Mouse (Mus musculus) CH12.LX (cell line): Measurements from ENCODE around the gene Vwa7. TPM values are rescaled to one million over a fixed set of nuclear protein-coding genes. Genes with fewer than 3 reads are reported as not detected.
A peak's percentile ranks its signal among the peaks of the same experiment; 100 is the strongest.

ENCODE experiments used
- DNase-seq: peaks from one replicate; pipeline ENCODE4 v3.0.0-alpha.2; 2013; ENCODE audit errors: extremely low read depth
- H3K27ac ChIP-seq: 2 replicates; pipeline ENCODE4 v1.5.1; 2012; ENCODE audit warnings: low read depth, mild to moderate bottlenecking, control low read depth, moderate library complexity; ENCODE audit not compliant: insufficient read depth
- H3K27me3 ChIP-seq: replicated peaks from 2 replicates; pipeline ENCODE3; 2012; ENCODE audit warnings: inconsistent platforms
- H3K36me3 ChIP-seq, 2 experiments: replicated peaks in 1 of 2; 2 replicates each; pipeline versions ENCODE3 to v1.6.1; 2012; ENCODE audit warnings: inconsistent platforms in 1 of 2, low read length in 1 of 2, mild to moderate bottlenecking in 1 of 2, mixed read lengths in 1 of 2, moderate library complexity in 1 of 2; ENCODE audit not compliant: control insufficient read depth in 1 of 2, insufficient read depth in 1 of 2
- H3K4me1 ChIP-seq, 2 experiments: 2 replicates each; pipeline ENCODE4 v1.6.1; 2012; ENCODE audit warnings: inconsistent platforms in 1 of 2, moderate library complexity in 1 of 2; ENCODE audit not compliant: insufficient read depth in 2 of 2, control insufficient read depth in 1 of 2
- H3K4me2 ChIP-seq: 2 replicates; pipeline ENCODE4 v1.6.1; 2012; ENCODE audit warnings: low read depth, mild to moderate bottlenecking, control low read depth; ENCODE audit not compliant: poor library complexity, insufficient read depth, severe bottlenecking
- H3K4me3 ChIP-seq, 3 experiments: fragments of 150-350 bp in 1 of 3; sonication (generic) in 1 of 3; replicated peaks in 1 of 3; 2 replicates each; pipeline versions ENCODE3 to v1.5.1; 2011 to 2012; ENCODE audit warnings: low read depth in 2 of 3, low read length in 2 of 3, mild to moderate bottlenecking in 2 of 3, moderate library complexity in 2 of 3, control low read depth in 1 of 3, improper control_type of control experiment in 1 of 3, inconsistent platforms in 1 of 3, mixed read lengths in 1 of 3; ENCODE audit not compliant: poor library complexity in 1 of 3
- H3K79me2 ChIP-seq: replicated peaks from 2 replicates; pipeline ENCODE4 v1.6.1; 2012; ENCODE audit warnings: mild to moderate bottlenecking, moderate library complexity; ENCODE audit not compliant: control insufficient read depth, poor library complexity, insufficient read depth, severe bottlenecking; ENCODE audit errors: extremely low read depth
- H3K9ac ChIP-seq: 2 replicates; pipeline ENCODE4 v1.6.1; 2012; ENCODE audit warnings: low read depth, mild to moderate bottlenecking, control low read depth, moderate library complexity; ENCODE audit not compliant: insufficient read depth
- H3K9me3 ChIP-seq: replicated peaks from 2 replicates; pipeline ENCODE3; 2012; ENCODE audit warnings: low read length, inconsistent platforms, mixed read lengths
- BHLHE40 ChIP-seq: IDR thresholded peaks from 2 replicates; pipeline ENCODE4 v1.6.1; 2011; ENCODE audit warnings: mild to moderate bottlenecking, low read depth, low read length, improper control_type of control experiment
- CHD1 ChIP-seq: IDR thresholded peaks from 2 replicates; pipeline ENCODE4 v1.6.1; 2012; ENCODE audit warnings: low read depth, low read length, improper control_type of control experiment, inconsistent platforms
- CHD2 ChIP-seq: IDR thresholded peaks from 2 replicates; pipeline ENCODE4 v1.6.1; 2011; ENCODE audit warnings: low read length, improper control_type of control experiment
- CTCF ChIP-seq, 2 experiments: IDR thresholded peaks in 1 of 2; conservative IDR thresholded peaks in 1 of 2; 2 replicates each; pipeline ENCODE4 v1.5.1; 2011 to 2012; ENCODE audit warnings: low read depth in 2 of 2, low read length in 2 of 2, improper control_type of control experiment in 1 of 2, inconsistent platforms in 1 of 2, mild to moderate bottlenecking in 1 of 2, moderate library complexity in 1 of 2
- ELF1 ChIP-seq: IDR thresholded peaks from 2 replicates; pipeline ENCODE4 v1.6.1; 2014; ENCODE audit warnings: low read depth, mild to moderate bottlenecking, inconsistent platforms, low read length, improper control_type of control experiment
- ETS1 ChIP-seq: conservative IDR thresholded peaks from 2 replicates; pipeline ENCODE4 v1.6.1; 2012; ENCODE audit warnings: low read depth, mild to moderate bottlenecking, inconsistent platforms, low read length, improper control_type of control experiment, moderate library complexity
- GABPA ChIP-seq: IDR thresholded peaks from 2 replicates; pipeline ENCODE4 v1.6.1; 2012; ENCODE audit warnings: low read depth, low read length, improper control_type of control experiment, inconsistent platforms; ENCODE audit not compliant: insufficient replicate concordance
- HCFC1 ChIP-seq: IDR thresholded peaks from 2 replicates; pipeline ENCODE4 v1.6.1; 2012; ENCODE audit warnings: low read depth, mild to moderate bottlenecking, inconsistent platforms, low read length, improper control_type of control experiment
- IRF4 ChIP-seq: IDR thresholded peaks from 2 replicates; pipeline ENCODE4 v1.6.1; 2014; ENCODE audit warnings: low read depth, mild to moderate bottlenecking, inconsistent platforms, low read length, improper control_type of control experiment
- JUN ChIP-seq: IDR thresholded peaks from 2 replicates; pipeline ENCODE4 v1.6.1; 2011; ENCODE audit warnings: low read depth, mild to moderate bottlenecking, low read length, improper control_type of control experiment, moderate library complexity; ENCODE audit not compliant: insufficient read depth
- JUND ChIP-seq: conservative IDR thresholded peaks from 2 replicates; pipeline ENCODE4 v1.6.1; 2011; ENCODE audit warnings: low read depth, low read length, improper control_type of control experiment
- MAFK ChIP-seq: IDR thresholded peaks from 2 replicates; pipeline ENCODE4 v1.6.1; 2011; ENCODE audit warnings: low read length, improper control_type of control experiment; ENCODE audit not compliant: insufficient replicate concordance
- MAX ChIP-seq: IDR thresholded peaks from 2 replicates; pipeline ENCODE4 v1.6.1; 2011; ENCODE audit warnings: low read length, improper control_type of control experiment
- MAZ ChIP-seq: IDR thresholded peaks from 2 replicates; pipeline ENCODE4 v1.6.1; 2012; ENCODE audit warnings: low read depth, mild to moderate bottlenecking, inconsistent platforms, low read length, improper control_type of control experiment, moderate library complexity
- MEF2A ChIP-seq: IDR thresholded peaks from 2 replicates; pipeline ENCODE4 v1.6.1; 2014; ENCODE audit warnings: low read depth, mild to moderate bottlenecking, inconsistent platforms, low read length, improper control_type of control experiment, borderline replicate concordance
- MXI1 ChIP-seq: IDR thresholded peaks from 2 replicates; pipeline ENCODE4 v1.6.1; 2011; ENCODE audit warnings: mild to moderate bottlenecking, low read depth, low read length, improper control_type of control experiment
- NELFE ChIP-seq: IDR thresholded peaks from 2 replicates; pipeline ENCODE4 v1.6.1; 2011; ENCODE audit warnings: low read depth, low read length, improper control_type of control experiment
- NRF1 ChIP-seq: IDR thresholded peaks from 2 replicates; pipeline ENCODE4 v1.6.1; 2014; ENCODE audit warnings: low read depth, mild to moderate bottlenecking, inconsistent platforms, low read length, improper control_type of control experiment, moderate library complexity
- PAX5 ChIP-seq: IDR thresholded peaks from 2 replicates; pipeline ENCODE4 v1.6.1; 2012; ENCODE audit warnings: low read length, inconsistent platforms, mixed read lengths
- SMC3 ChIP-seq: IDR thresholded peaks from 2 replicates; pipeline ENCODE4 v1.6.1; 2011; ENCODE audit warnings: low read depth, low read length, improper control_type of control experiment
- TBP ChIP-seq: conservative IDR thresholded peaks from 2 replicates; pipeline ENCODE4 v1.6.1; 2011; ENCODE audit warnings: low read depth, low read length, improper control_type of control experiment
- USF1 ChIP-seq: IDR thresholded peaks from 2 replicates; pipeline ENCODE4 v1.6.1; 2014; ENCODE audit warnings: low read depth, mild to moderate bottlenecking, inconsistent platforms, low read length, improper control_type of control experiment
- USF2 ChIP-seq: conservative IDR thresholded peaks from 2 replicates; pipeline ENCODE4 v1.6.1; 2011; ENCODE audit warnings: low read depth, low read length, improper control_type of control experiment
- ZC3H11A ChIP-seq: IDR thresholded peaks from 2 replicates; pipeline ENCODE4 v1.6.1; 2012; ENCODE audit warnings: low read depth, mild to moderate bottlenecking, inconsistent platforms, low read length, improper control_type of control experiment
- dilution Hi-C: fragments of 300-500 bp; cut with MboI; formaldehyde crosslinking; loops from 2 replicates; pipeline ENCODE4 v1.14.3; 2020; ENCODE audit warnings: low sequenced_read_pairs; ENCODE audit not compliant: extremely low pct_unique_long_range_greater_than_20kb, extremely low pct_ligation_motif_present
- in situ Hi-C: fragments of 300-500 bp; cut with MboI; formaldehyde crosslinking; loops from 3 replicates; pipeline ENCODE4 v1.14.3; 2019; ENCODE audit warnings: low sequenced_read_pairs, low pct_ligation_motif_present, low pct_unique_long_range_greater_than_20kb, mixed read lengths
- polyA plus RNA-seq: library from polyadenylated mRNA; unstranded; fragments of >175 nt; gene quantifications from 2 replicates; pipeline ENCODE4 v1.2.1, GENCODE M21; 2012; ENCODE audit warnings: low read depth; ENCODE audit not compliant: insufficient read length
- total RNA-seq, 2 experiments: library from RNA; depleted of rRNA; stranded (reverse); fragments of 300-350 nt in 1 of 2; fragments of >200 nt in 1 of 2; gene quantifications; 2 replicates each; pipeline ENCODE4 v1.2.3; 2012 to 2014

The Vwa7 gene
- total and polyA plus RNA-seq, 3 experiments, result 0.42 to 1.2 TPM; not detected in 1

- peak; percentile 85 for TF ChIP-seq NELFE
- peak; percentile 41; the same call in 1 of the 2 replicates for TF ChIP-seq NRF1
- peak; percentile 87; the same call in 1 of the 2 replicates for TF ChIP-seq CHD1
- peak; percentile 48; the same call in 1 of the 2 replicates for TF ChIP-seq SMC3
- peak; percentile 84 for TF ChIP-seq ELF1
- TF ChIP-seq, all 38 proteins: peak for 30
These were observed 35.0 kb downstream of the Vwa7 start (continued) for GRCm38 (mm10) chr17:35051156-35052086.

DNA sequence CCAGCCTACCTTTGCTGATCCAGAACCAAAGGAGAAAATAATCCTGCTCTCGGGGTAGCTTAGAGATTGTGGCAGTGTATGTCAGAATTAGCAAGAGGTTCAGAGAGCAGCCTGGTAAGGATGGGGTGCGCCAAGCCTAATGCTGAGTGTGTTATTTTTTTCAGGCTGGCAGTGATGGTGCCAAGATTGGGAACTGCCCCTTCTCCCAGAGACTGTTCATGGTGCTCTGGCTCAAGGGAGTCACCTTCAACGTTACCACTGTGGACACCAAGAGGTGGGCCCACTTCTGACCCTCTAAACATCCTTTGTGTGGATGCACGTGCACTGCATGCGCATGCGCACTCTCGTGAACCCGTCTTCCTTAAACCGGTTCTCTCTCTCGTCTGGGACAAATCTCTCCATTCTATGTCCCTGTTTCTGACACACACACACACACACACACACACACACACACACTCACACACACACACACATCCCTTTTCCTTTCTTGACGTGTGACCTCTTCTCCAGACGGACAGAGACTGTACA, 36.0 kb downstream of the Vwa7 start:
- Histone ChIP-seq H3K4me3 (peak overlapping the region; percentile 79 to 94 (median 86)), H3K4me2 (peak overlapping the region; percentile 58), H3K9me3 (peaks cover 7% of the 10 kb centered on the region), H3K4me1 (peaks cover 9 to 26% of the 10 kb centered on the region in 2 experiments), H3K27me3 (no peaks in the 10 kb centered on the region), H3K27ac (peak overlapping the region; percentile 96), H3K79me2 (peaks cover 27% of the 10 kb centered on the region), H3K36me3 (peaks cover 41 to 47% of the 10 kb centered on the region in 2 experiments), H3K9ac (peak overlapping the region; percentile 55)
- DNase-seq, result no peak
- dilution Hi-C loops, result no loop called here
- peak; percentile 31; the same call in 1 of the 2 replicates for TF ChIP-seq BHLHE40
- TF ChIP-seq CTCF (conservative IDR thresholded peaks at IDR 0.05 in 1 of 2, IDR thresholded peaks at IDR 0.05 in 1 of 2; ENCODE audit: low read depth in 2 of 2, low read length in 2 of 2), result no peak
- no peak for TF ChIP-seq ETS1
- TF ChIP-seq MXI1, result no peak
- no peak for TF ChIP-seq MEF2A
- TF ChIP-seq NRF1, result no peak
- no peak for TF ChIP-seq USF2
- in situ Hi-C loops, result no loop called here

- Histone ChIP-seq H3K27me3 (no peaks in the 10 kb centered on the region), H3K27ac (no peak overlapping the region), H3K9me3 (peaks cover 7% of the 10 kb centered on the region), H3K4me1 (peaks cover 9 to 20% of the 10 kb centered on the region in 2 experiments), H3K4me3 (no peak overlapping the region), H3K4me2 (no peak overlapping the region), H3K9ac (no peak overlapping the region), H3K79me2 (peaks cover 20% of the 10 kb centered on the region), H3K36me3 (peaks cover 69 to 83% of the 10 kb centered on the region in 2 experiments)
- in situ Hi-C loops, result no loop called here
- dilution Hi-C loops, result no loop called here
- no peak for TF ChIP-seq CHD2
- TF ChIP-seq ZC3H11A, result no peak
- TF ChIP-seq GABPA, result no peak
- TF ChIP-seq USF1, result no peak
- TF ChIP-seq TBP, result no peak
- TF ChIP-seq JUND, result no peak
- no peak for TF ChIP-seq IRF4
- TF ChIP-seq USF2, result no peak
- no peak for TF ChIP-seq MEF2A
- TF ChIP-seq NELFE, result no peak
- TF ChIP-seq PAX5, result no peak
- no peak for TF ChIP-seq MAZ
- no peak for TF ChIP-seq JUN
- no peak for TF ChIP-seq HCFC1
- TF ChIP-seq ETS1, result no peak
- TF ChIP-seq MAX, result no peak
- no peak for TF ChIP-seq MAFK
- no peak for DNase-seq
These were observed 39.5 kb downstream of the Vwa7 start for GRCm38 (mm10) chr17:35055691-35056495.
